Mouse (Mus musculus) adrenal gland, postnatal 4 days (tissue): ENCODE data around the gene Mfsd11. TPM values are rescaled to one million over a fixed set of nuclear protein-coding genes. Genes with fewer than 3 reads are reported as not detected.

ENCODE experiments used
- DNase-seq, 2 experiments: peaks; one replicate each; pipeline ENCODE4 v3.0.0; 2021 to 2022; ENCODE audit warnings: low spot score in 2 of 2, mixed read lengths in 2 of 2
- long read RNA-seq, 2 experiments: library from polyadenylated mRNA; stranded (forward); transcript quantifications; one replicate each; pipeline ENCODE4 v2.0.0; 2021
- total RNA-seq, 2 experiments: library from RNA; stranded (reverse); gene quantifications; 2 replicates each; pipeline ENCODE4 v1.2.3; 2021

The Mfsd11 gene
- 10 to 100 TPM; 40.9 to 43.9 TPM for total RNA-seq
- long read RNA-seq, experiment 1, transcript Mfsd11-201 (13 exons, 3,298 nt) = major isoform, 7 of 33 reads
- long read RNA-seq, experiment 1, partial matches to known transcripts = 2 of 33 reads
- long read RNA-seq, experiment 1, other reads (novel, unspliced or antisense) = 22 of 33 reads
- long read RNA-seq, experiment 2, transcript Mfsd11-201 (13 exons, 3,298 nt) = major isoform, 21 of 62 reads
- long read RNA-seq, experiment 2, partial matches to known transcripts = 7 of 62 reads
- long read RNA-seq, experiment 2, other reads (novel, unspliced or antisense) = 30 of 62 reads

DNA sequence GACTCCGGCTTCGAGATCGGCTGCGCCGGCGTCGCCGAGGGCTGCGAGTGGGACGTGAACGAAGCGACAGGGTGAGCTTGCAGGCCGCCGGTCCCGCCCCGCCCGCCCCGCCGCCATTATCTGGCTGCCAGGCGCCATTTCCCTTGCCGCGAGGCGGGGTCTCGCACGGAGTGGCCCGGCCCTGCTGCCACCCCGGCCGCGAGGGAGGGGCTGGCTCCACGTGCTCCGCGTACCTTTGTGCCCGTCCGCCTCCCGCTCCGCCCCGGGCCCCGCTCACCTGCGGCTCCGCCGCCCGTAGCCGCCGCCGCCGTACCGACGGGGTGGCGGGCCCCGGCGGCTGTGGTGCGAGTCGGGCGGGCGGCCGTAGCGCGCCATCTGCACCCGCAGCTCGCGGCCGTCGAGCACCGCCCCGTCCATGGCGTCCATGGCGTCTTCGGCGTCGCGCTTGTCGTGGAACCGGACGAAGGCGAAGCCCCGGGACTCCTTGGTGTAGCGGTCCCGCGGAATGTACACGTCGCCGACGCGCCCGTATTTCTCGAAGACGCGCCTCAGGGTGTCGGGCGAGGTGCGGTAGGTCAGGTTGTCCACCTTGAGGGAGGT, at the start of gene Mfsd11:
Mfsd11 (plus strand) TSS at position 150 of the 600 bp plus-strand sequence.
- DNase-seq = peak; percentile 52 to 66

DNA sequence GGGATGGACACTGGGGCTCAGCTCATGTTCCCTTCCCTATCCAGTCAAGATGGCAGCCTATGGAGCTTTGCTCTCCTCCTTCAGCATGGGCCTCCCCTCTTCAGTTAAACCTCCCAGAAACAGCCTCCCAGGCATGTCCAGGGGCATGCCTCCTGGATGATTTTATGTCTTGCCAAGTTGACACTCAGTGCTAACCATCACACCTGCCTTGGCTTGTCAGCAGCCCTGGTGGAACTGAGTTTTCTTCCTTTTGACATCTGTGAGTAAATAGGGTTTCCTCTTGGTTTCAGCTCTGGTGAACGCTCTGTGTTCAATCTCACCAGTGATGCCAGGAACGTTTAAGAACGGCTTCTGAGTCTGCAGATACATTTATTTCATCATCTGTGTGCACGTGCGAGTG, 49.5 kb upstream of the Mfsd11 start:
- DNase-seq = no peak

DNA sequence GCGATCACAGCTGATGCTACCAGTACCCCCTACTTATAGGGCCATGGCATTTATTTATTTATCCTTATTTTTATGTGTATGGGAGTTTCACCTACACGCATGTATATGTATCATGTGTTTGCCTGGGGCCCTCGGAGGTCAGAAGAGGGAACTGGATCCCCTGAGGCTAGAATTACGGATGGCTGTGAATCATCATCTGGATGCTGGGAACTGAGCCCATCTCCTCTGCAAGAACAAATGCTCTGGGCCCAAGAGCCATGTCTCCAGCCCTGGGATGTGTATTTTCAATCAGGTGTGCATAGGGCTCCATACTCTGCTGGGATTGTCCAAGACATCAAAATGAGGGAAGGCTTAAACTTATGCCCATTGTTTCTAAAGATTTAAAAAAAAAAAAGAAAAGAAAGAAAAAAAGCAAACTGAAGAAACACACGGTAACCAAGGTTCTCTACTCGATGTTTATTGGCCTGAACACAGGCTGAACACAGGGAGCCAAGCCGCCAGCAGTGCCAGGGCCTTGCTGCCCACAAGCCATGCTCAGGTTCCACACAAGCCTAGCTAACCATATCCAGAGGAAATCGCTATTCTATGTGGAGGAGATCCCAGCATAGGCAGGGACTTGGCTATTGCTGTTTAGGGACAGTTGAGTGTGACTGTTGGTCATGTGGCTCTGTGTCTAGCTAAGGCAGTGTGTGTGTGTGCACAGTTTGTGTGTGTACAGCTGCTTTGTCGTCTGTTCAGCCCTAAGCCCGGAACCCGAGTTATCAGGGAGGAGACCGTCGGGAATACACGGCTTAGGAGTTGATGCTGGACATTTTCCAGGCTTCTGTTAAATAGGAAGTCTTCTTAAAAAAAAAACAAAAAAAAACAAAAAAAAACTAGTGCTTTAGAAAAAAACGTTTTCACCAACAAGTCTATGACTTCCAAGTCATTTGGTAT, 45.8 kb upstream of the Mfsd11 start:
- DNase-seq = no peak

DNA sequence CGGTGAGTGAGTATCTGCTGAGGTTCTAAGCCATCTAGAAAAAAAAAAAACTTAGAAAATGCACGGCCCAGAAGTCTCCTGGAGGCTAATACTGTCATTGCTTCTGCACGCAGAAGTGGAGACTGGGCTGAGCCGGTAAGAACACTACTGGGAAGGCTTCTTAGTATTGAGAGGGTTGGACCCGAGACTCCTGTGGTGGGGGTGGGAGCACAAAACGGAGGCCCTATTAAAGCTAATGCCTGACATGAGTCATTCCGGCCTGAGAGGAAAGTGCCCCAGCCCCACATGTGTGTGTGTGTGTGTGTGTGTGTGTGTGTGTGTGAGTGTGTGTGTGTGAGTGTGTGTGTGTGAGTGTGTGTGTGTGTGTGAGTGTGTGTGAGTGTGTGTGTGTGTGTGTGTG, 45.1 kb upstream of the Mfsd11 start:
- DNase-seq = no peak

DNA sequence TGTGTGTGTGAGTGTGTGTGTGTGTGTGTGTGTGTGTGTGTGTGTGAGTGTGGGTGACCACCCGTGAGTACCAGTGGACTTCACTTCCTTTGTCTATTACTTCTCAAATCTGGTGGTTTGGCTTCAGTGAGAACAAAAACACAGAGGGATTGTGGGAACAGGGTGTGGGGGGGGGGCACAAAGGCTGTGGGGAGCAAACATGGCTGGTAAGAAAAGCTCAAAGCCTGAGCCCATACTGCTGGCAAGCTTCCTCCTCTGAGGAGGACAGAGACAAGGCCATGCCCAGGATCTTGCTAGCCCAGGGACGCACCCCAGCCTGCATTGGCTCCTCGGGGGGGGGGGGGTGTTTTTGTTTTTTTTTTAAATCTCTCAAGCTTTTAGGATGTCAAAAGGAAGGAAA, 44.7 kb upstream of the Mfsd11 start:
- no peak for DNase-seq

DNA sequence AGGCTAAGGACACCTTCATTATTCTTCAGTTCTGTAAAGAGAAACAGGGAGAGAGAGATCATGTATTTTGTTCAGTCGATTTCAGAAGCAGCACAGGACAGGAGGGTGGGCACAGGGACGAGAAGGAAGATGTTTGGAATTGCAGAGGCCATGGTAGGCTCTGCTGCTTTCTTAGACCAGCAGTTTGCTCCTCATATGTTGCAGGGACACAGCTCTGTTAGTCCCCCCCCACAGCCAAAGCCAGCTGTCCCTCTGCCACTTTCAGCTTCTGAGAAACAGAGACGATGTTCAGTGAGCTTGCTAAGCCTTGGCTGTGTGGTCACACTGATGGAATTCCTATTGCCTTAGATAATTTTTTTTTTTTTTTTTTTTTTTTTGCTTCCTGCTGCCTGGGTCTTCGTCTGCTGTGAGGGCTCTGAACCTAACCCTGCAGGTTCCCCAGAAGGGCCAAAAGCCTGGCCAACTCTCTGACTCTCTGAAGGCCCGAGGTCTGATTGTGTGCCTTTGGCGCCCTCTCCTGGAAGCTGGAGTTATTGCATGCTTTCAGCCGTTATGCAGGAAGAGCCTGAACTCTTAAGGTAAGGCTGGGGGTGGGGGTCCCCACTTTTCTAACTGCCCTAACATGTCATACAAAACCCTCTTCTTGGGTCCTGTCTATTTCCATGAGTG, 44.2 kb upstream of the Mfsd11 start:
- DNase-seq = peak; percentile 64 to 81

DNA sequence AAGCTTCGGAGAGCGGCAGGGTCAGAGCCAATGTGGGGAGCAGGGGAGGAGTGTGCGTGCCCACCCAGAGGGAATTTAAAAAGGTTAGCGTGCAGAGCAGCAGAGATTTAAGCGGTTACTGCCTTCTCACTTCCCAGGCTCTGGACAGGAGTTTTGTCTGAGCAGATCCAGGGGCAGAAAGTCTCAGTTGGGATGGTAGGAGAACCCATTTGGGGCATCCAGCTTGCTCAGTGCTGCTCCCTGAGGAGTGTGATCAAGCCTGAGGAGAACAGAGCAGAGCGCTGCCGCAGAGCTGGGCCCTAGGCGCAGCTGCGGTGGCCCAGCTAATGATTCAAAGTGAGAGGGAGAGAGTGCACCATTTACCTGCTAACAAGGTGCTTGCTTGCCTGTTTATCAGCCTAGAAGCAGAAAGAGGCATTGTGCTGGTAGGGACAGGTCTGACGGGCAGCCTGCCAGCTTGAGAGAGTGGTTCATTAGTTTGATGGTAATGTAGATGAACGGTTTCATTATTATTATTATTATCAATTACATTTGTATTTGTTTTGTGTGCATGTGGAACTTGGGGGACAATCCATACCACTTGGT, 43.3 kb upstream of the Mfsd11 start:
- no peak for DNase-seq

DNA sequence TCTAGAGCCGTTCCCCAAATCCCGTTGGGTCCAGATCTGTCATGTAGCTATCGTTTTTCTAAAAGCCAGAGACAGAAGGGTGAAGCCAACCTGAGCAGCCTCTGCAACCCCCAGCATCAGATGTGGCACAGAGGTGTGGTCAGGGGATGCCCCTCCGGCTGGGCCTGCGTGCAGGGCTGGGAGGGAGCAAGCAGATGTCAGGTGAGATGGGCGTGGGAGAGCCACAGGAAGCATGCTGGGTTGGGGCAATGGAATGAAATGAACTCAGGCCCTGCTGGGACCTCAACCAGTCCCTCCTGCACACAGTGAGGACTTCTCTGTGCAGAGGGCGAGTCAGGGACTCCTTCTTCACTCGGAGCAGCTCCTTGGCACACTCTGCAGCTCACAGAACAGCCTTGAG, 42.7 kb upstream of the Mfsd11 start:
- DNase-seq = no peak

DNA sequence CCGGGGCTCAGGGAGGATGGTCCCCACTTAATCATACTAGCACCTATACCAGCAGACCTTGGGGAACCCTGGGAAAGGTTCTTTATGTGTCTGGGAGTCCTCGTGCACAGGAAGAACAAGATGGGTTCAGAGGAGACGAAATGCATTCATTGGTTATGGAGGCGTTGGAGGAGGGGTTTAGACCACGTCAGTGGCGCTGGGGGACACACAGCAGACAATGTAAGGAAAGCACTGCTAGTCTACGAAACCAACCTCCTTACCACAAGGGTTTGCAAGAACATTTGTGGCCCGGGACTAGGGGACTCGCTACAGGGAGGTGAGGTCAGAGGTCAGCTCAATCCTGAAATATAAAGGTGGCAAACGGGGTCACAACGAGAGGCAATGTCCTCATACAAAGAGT, 41.7 kb upstream of the Mfsd11 start:
- no peak for DNase-seq

DNA sequence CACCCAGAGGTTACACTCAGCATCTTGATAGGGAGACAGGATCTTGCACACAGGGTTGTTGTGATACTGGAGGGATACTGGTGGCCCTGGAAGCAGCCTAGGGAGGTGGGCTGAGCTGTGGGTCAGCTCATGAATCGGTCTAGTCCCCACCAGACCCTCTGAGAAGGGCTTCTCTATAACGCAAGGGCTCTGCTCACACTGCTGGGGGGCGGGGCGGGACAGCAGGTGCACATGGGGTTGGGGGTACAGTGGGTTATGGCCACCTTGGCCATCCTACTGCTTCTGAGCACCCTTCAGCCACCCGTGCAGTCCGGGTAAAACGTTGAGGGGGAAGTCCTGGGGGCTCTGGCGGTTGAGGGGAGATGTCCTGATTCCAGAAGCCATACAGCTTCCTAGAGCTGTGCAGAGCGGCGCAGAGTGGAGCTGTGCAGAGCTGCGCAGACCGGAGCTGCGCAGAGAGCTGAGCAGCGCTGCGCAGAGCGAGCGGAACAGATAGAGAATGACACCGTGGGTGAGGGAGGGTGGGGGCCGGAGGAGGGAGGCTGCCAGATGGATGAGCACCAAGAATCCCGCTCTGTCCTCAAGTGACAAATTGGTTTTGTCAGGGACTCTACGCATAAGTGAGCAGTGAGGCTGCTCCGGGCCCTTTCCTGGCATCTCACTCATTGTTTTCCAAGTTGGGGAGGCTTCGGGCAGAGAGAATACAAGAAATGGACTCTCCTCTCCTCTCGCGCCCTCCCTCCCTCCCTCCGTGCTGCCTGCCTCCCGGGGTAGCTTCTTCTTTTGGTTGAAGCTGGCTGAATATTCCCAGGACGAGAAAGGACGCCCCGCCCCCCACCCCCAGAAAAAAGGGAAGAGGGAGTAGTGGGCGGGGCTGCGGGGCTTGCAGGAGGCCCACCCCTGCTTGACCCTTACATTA, 41.0 kb upstream of the Mfsd11 start:
- DNase-seq = no peak

DNA sequence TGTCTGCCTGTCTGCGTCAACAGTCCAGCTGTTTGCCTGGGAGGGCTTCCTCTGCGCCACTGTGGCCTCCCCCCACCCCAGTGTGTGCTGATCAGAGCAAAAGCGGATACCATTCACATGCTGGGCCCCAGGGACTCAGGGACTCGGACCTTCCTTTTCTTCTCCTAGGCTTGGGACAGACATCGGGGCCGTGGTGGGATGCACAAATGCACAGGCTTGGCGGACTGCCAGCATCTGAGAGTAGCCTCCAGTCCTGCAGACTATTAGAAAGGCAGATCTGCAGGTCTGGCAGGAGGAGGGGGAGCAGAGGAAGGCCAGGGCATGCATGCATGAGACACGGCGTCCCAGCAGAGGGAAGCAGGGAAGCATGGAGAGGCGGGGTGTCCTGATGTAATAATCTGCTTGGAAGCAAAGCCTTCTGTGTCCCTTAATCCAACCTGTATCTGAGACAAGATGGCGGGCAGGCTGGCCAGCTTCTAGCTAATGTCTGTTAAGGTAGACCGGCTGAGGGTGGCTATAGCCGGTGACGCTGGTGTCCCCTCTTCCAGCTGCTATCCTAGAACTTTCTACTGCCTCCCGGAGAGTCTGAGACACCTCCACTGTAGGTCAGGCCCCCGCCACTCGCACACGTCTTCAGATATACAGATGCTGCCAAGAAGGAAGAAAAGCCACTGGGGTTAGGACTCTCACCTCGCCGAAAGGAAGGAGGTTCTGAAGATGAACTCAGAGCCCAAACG, 39.3 kb upstream of the Mfsd11 start:
- DNase-seq = no peak

DNA sequence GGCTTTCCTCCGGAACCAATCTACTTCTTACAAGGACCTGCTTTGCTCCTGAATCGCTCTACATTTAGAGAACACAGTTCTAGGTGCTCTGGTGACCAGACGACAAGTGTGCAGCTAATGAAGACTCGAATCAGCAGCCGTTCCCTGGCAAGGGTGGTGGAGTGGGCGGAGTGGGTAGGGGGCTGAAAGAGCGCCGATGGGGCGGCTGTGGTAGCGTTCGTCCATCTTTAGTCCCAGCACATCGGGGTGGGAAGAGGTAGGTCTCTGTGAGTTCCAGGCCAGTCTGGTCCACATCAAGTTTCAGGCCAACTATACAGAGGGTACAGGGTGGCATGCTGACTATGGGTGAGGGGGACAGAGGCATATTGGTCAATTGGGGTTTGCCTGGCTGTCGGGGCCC, 38.6 kb upstream of the Mfsd11 start:
- DNase-seq = no peak

DNA sequence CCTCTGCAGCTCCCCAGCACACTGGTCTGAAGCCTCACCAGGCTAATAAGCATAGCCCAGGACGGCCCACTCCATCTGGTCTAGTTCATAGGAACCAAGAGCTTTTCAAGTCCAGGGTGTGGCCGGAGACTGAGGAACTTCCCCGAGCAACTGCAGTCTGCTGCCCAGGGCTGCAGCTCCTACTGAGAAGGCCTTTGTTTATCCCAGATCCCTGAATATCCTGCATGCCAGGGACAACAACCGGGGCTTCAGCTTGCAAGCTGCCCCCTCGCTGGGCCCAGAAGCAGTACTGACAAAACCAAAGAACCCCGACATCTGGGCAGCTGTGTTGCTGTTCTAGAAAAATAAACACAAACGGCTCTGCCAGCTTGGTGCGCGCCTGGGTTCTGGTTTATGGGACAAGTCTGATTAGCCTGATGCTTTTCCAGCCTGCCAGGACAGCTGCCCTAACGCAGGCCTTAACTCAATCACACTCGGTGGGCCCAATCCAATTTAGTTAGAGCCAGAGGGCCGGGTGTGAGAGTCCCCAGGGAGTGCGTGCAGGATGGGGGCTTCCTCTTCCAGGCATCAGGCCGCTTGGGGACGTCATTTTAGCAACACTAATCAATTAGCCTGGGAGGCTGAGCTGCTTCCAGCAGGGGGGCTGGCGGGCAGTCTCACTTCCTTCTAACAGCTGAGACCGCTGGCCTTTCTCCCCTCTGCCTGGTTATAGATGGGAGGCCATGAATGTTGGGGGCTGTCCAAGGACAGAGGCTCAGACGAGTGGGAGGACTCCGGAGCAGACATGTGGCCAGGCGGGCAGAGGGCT, 38.0 kb upstream of the Mfsd11 start:
- no peak for DNase-seq

DNA sequence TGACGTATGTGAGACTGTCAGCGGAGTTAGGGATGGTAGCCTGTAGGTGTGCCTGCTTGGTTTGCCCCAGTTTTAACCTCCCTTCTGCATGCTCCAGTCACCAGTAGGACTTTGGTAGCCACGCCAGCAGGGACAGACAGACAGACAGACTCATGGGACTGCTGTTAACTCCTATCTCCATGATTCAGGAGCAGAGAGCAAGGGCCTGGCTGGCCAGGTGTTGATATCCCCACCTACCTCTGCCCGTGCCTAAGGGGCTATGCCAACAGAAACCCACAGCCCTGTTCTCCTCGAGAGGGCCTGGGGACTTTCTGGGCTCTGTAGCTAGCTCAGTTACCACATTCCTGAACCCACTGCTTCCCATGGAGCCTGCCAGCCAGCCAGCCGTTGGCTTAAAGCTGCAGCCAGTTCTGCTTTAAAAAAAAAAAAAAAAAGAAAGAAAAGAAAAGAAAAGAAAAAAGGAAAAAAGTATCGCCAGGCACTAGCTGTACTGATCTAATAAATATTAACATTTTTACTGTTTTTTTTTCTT, 37.3 kb upstream of the Mfsd11 start:
- DNase-seq = no peak

DNA sequence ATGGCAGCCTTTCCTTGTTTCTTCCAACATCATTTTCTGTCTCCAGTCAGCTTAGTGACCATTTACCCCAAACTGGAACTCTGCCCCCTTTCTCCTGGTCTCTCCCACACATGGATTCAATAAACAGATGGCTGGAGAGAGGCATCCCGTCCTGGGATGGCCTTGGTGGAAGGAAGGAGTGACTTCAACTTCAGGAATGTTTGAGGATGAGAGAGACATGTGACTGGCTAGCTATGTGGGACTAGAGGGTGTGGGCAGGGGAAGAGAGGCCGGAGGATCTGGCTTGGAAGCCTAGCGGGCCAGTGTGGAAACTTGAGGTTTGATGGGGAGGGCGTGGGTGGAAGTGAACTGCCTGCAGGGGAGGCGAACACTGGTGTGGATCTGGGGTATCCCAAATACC, 35.5 kb upstream of the Mfsd11 start:
- DNase-seq = no peak

DNA sequence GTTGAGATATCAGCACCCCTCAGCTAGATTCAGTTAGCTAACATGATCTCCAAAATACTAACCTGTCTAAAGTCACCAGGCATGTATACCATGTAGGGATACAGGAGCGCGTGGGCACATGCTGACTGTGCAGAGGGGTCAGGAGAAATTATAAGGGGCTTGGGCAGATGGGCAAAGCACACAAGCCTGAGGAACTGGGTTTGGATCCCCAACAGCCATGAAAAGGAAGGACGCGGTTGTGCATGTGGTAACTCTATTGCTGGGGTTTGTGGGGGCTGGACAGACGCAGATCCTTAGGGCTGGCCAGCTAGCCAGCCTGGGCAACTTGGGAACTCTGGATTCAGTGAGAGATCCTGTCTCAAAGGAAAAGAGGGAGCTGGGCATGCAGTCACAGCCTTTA, 34.7 kb upstream of the Mfsd11 start:
- DNase-seq = no peak

DNA sequence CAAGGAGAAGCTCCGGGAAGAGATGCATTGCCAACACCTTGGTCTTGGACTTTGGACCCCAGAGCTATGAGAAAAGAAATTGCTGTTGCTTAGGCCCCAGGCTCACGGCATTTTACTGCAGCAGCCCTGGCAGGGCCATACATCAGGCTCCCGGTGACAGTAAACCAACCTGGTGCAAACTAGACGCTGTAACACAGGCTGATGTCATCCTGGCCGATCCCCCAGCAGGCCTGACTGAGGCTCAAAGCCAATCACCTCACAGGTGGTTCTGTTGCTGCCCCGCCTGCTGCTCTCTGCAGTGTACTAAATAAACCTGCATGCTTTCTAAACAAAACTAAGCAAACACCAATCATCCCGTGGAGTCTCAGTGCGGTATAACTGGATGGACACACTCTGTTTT, 33.5 kb upstream of the Mfsd11 start:
- DNase-seq = no peak

DNA sequence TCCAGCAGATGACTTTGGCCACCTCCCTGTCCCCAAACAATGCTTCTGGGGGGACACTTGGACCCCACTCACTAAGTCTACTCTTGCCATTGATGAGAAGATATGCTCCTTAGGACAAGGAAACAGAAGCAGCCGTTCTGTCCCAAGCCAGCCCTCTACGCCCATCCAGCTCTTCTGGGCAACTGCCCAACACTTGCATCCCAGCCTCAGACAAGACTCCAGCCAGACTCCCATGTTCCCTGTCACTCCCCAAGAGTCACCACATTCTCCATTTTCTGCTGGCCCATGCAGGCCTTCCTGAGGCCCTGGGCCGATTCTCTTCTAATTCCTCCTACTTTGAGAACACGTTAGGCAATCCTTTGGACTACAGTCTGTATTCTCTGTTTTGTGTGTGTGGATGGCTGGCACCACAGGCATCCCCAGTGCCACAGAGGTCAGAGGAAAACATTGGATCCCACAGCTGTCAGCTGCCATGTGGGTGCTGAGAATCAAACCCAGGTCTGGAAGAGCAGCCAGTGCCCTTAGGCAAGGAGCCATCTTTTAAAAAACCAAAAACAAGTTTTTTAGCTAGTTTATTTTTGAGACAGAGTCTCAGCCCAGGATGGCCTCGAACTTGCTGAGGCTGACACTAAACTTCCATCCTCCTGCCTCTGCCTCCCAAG, 32.2 kb upstream of the Mfsd11 start:
- DNase-seq = no peak
